Mouse (Mus musculus) layer of hippocampus, adult 2 months (tissue): ENCODE measurements around the gene Hspe1. TPM values are rescaled to one million over a fixed set of nuclear protein-coding genes. Genes with fewer than 3 reads are reported as not detected.
"Not testable (repeated sequence)": the region's sequence is repeated elsewhere in the genome, so short reads cannot be mapped to it uniquely, and the experiment has no call there.

ENCODE experiments used
- DNase-seq, 2 experiments: peaks; one replicate each; pipeline ENCODE4 v3.0.0; 2022; ENCODE audit warnings: low spot score in 2 of 2
- H3K27ac ChIP-seq: fragments of 200-600 bp; 2 replicates; pipeline ENCODE4 v1.8.1; 2022
- H3K4me3 ChIP-seq: fragments of 200-600 bp; 2 replicates; pipeline ENCODE4 v1.8.1; 2022; ENCODE audit warnings: mild to moderate bottlenecking
- CTCF ChIP-seq: fragments of 200-600 bp; conservative IDR thresholded peaks from 2 replicates; pipeline ENCODE4 v1.8.1; 2022; ENCODE audit warnings: antibody characterized with exemption, mild to moderate bottlenecking, moderate library complexity
- total RNA-seq, 2 experiments: library from RNA; stranded (reverse); gene quantifications; 2 replicates each; pipeline ENCODE4 v1.2.3; 2021

Gene Hspe1
- total RNA-seq, 2 experiments from 2014 or later, result 92.2 to 97.4 TPM

GRCm38 (mm10) chr1:55061099-55061498, 26.8 kb upstream of the Hspe1 start:
- no peak for TF ChIP-seq CTCF
- DNase-seq, result no peak
- Histone ChIP-seq H3K27ac (no peak overlapping the region), H3K4me3 (no peak overlapping the region)

- no peak for TF ChIP-seq CTCF
- DNase-seq, result no peak
- Histone ChIP-seq H3K27ac (no peak overlapping the region), H3K4me3 (no peak overlapping the region)
Measured at GRCm38 (mm10) chr1:55061772-55062171, 26.2 kb upstream of the Hspe1 start.

GRCm38 (mm10) chr1:55072328-55072727, 15.6 kb upstream of the Hspe1 start:
- H3K4me3 ChIP-seq, DNase-seq, H3K27ac ChIP-seq: not testable (repeated sequence)

GRCm38 (mm10) chr1:55074757-55075156, 13.2 kb upstream of the Hspe1 start:
- Histone ChIP-seq H3K4me3 (no peak overlapping the region), H3K27ac (no peak overlapping the region)
- no peak for DNase-seq
- no peak for TF ChIP-seq CTCF

GRCm38 (mm10) chr1:55075652-55076394, 12.1 kb upstream of the Hspe1 start:
- Histone ChIP-seq H3K4me3 (no peak overlapping the region), H3K27ac (no peak overlapping the region)
- DNase-seq, result no peak
- no peak for TF ChIP-seq CTCF

GRCm38 (mm10) chr1:55076395-55076743, 11.6 kb upstream of the Hspe1 start:
- Histone ChIP-seq H3K27ac (no peak overlapping the region), H3K4me3 (no peak overlapping the region)
- TF ChIP-seq CTCF, result no peak
- DNase-seq, result no peak

GRCm38 (mm10) chr1:55076849-55077516, 10.9 kb upstream of the Hspe1 start:
- Histone ChIP-seq H3K4me3 (no peak overlapping the region), H3K27ac (no peak overlapping the region)
- DNase-seq, result no peak
- TF ChIP-seq CTCF, result no peak

GRCm38 (mm10) chr1:55079677-55080076, 8.3 kb upstream of the Hspe1 start:
- Histone ChIP-seq H3K27ac (no peak overlapping the region), H3K4me3 (no peak overlapping the region)
- TF ChIP-seq CTCF, result no peak
- DNase-seq, result no peak

- Histone ChIP-seq H3K4me3 (no peak overlapping the region), H3K27ac (no peak overlapping the region)
- peak; percentile 63 for TF ChIP-seq CTCF
- DNase-seq, result no peak
Measured at GRCm38 (mm10) chr1:55082106-55082505, 5.8 kb upstream of the Hspe1 start.

GRCm38 (mm10) chr1:55085781-55086366, 2.1 kb upstream of the Hspe1 start:
- Histone ChIP-seq H3K4me3 (peak overlapping the region; percentile 99; the same call in 1 of the 2 replicates), H3K27ac (no peak overlapping the region)
- no peak for DNase-seq
- TF ChIP-seq CTCF, result peak; percentile 45

GRCm38 (mm10) chr1:55086868-55087400, 998 bp upstream of the Hspe1 start:
- H3K4me3 ChIP-seq, result peak overlapping the region; percentile 99
- H3K27ac ChIP-seq, result peak overlapping the region; percentile 97
- no peak for DNase-seq
- TF ChIP-seq CTCF, result no peak

- H3K4me3 ChIP-seq, result peak overlapping the region; percentile 99
- no peak for TF ChIP-seq CTCF
- DNase-seq, result peak; percentile 29 to 43
- peak overlapping the region; percentile 97 for H3K27ac ChIP-seq
Measured at GRCm38 (mm10) chr1:55087401-55087904, 479 bp upstream of the Hspe1 start.
